8 mouse cellular contexts compared by ENCODE assay signal in genomic region chr10:63242798-63243435, GRCm38 (mm10). TPM values are rescaled to one million over a fixed set of nuclear protein-coding genes. Genes with fewer than 3 reads are reported as not detected.
DNase-seq lines count a peak whose midpoint lies in the region; ATAC-seq and TF ChIP-seq lines count a peak whose summit lies in the region.

No protein-coding gene starts in this region.

- peaks cover 11% of the 10 kb centered on the region for H3K36me3 ChIP-seq in heart, embryonic 12.5 days
- H3K36me3 ChIP-seq in ES-E14 (ENCODE audit: control insufficient read depth, insufficient read depth, low read length, poor library complexity, severe bottlenecking): peaks cover 3% of the 10 kb centered on the region
- 0 out of 2 replicates have a peak, but pooled peaks cover 4% of the 10 kb centered on the region for H3K36me3 ChIP-seq in limb, embryonic 13.5 days

- WGBS in heart, embryonic 12.5 days: 21% methylated on average over 12 of the region's 12 CpGs
- 27% methylated on average over 12 of the region's 12 CpGs for WGBS in limb, embryonic 13.5 days
- 14% methylated on average over 12 of the region's 12 CpGs for WGBS in olfactory bulb, adult 2 months

- TF ChIP-seq CTCF in olfactory bulb, adult 2 months (IDR thresholded peaks at IDR 0.05; ENCODE audit: insufficient read depth, low read depth, low read length): no peak

- no peak for DNase-seq in heart, postnatal 4 days
- DNase-seq in ES-E14 (ENCODE audit: low read depth, low spot score): no peak
- peak; percentile 46 for DNase-seq in fat pad, adult 2 months (ENCODE audit: extremely low read depth, low read depth, low spot score)
- DNase-seq in left cerebral cortex, adult 9 months (ENCODE audit: low spot score in 2 of 2): no peak
- DNase-seq in urinary bladder, adult 18-20 months (ENCODE audit: low spot score in 2 of 2): no peak

- H3K9me3 ChIP-seq in heart, embryonic 12.5 days (replicated peaks): no peaks in the 10 kb centered on the region
- H3K9me3 ChIP-seq in ES-E14 (ENCODE audit: control insufficient read depth, insufficient read depth, low read depth, low read length): no peaks in the 10 kb centered on the region
- no peaks in the 10 kb centered on the region for H3K9me3 ChIP-seq in limb, embryonic 13.5 days

- no peak overlapping the region for H3K27ac ChIP-seq in heart, embryonic 12.5 days (ENCODE audit: poor library complexity, severe bottlenecking)
- H3K27ac ChIP-seq in ES-E14 (ENCODE audit: insufficient read depth, low read depth, low read length, poor library complexity, severe bottlenecking): no peak overlapping the region
- H3K27ac ChIP-seq in limb, embryonic 13.5 days: no peak overlapping the region; the same call in 1 of the 2 replicates
- 0 out of 2 replicates have a peak overlapping the region, but pooled peaks have one; percentile 58 for H3K27ac ChIP-seq in olfactory bulb, adult 2 months (ENCODE audit: insufficient read depth, low read depth, low read length)

- in situ Hi-C loops in ES-E14 (cut with MboI; ENCODE audit: low sequenced_read_pairs in 2 of 2, unreplicated experiment in 2 of 2): no loop called here

- 0 out of 2 replicates have a peak, but pooled peaks cover 4% of the 10 kb centered on the region for H3K27me3 ChIP-seq in heart, embryonic 12.5 days (replicated peaks)
- H3K27me3 ChIP-seq in limb, embryonic 13.5 days: no peaks in the 10 kb centered on the region

- H3K4me3 ChIP-seq in heart, embryonic 12.5 days: peak overlapping the region; percentile 96
- peak overlapping the region; percentile 39 to 79 for H3K4me3 ChIP-seq in ES-E14 (ENCODE audit: insufficient read depth in 1 of 2, low read depth in 1 of 2, low read length in 2 of 2, poor library complexity in 1 of 2, severe bottlenecking in 1 of 2)
- H3K4me3 ChIP-seq in limb, embryonic 13.5 days: peak overlapping the region; percentile 99
- no peak overlapping the region for H3K4me3 ChIP-seq in olfactory bulb, adult 2 months (ENCODE audit: insufficient read depth, low read depth, low read length)

- H3K4me1 ChIP-seq in heart, embryonic 12.5 days (replicated peaks): peaks cover 12% of the 10 kb centered on the region
- peaks cover 2 to 6% of the 10 kb centered on the region in 2 experiments; a peak in 3 of 4 replicates for H3K4me1 ChIP-seq in ES-E14 (ENCODE audit: control insufficient read depth in 2 of 2, insufficient read depth in 2 of 2, low read length in 2 of 2, poor library complexity in 1 of 2)
- H3K4me1 ChIP-seq in limb, embryonic 13.5 days: peaks cover 17% of the 10 kb centered on the region
- no peaks in the 10 kb centered on the region for H3K4me1 ChIP-seq in olfactory bulb, adult 2 months (ENCODE audit: control insufficient read depth, insufficient read depth, low read length)

- H3K4me2 ChIP-seq in heart, embryonic 12.5 days: peak overlapping the region; percentile 65
- peak overlapping the region; percentile 71 for H3K4me2 ChIP-seq in limb, embryonic 13.5 days (replicated peaks)

- TF ChIP-seq POLR2A in olfactory bulb, adult 2 months (IDR thresholded peaks at IDR 0.05; ENCODE audit: insufficient read depth, low read depth, low read length): no peak

- no peak for ATAC-seq in heart, embryonic 12.5 days (ENCODE audit: insufficient number of reproducible peaks, low FRiP score)
- no peak for ATAC-seq in limb, embryonic 13.5 days (ENCODE audit: low FRiP score, low read depth)

- H3K9ac ChIP-seq in heart, embryonic 12.5 days: peak overlapping the region; percentile 47
- H3K9ac ChIP-seq in ES-E14 (ENCODE audit: insufficient read depth, low read depth, low read length, poor library complexity, severe bottlenecking): no peak overlapping the region; the same call in 1 of the 2 replicates
- H3K9ac ChIP-seq in limb, embryonic 13.5 days: peak overlapping the region; percentile 62

TF ChIP-seq in ES-E14, 5 proteins besides CTCF, POLR2A, EP300 and RAD21:
- TF ChIP-seq CHD2 (IDR thresholded peaks at IDR 0.05; ENCODE audit: low read depth, low read length) (no peak), HCFC1 (IDR thresholded peaks at IDR 0.05; ENCODE audit: borderline replicate concordance, insufficient read depth, low read length) (no peak), MAFK (IDR thresholded peaks at IDR 0.05; ENCODE audit: insufficient read depth, low read depth, low read length) (no peak), ZNF384 (IDR thresholded peaks at IDR 0.05; ENCODE audit: low read depth, low read length) (no peak), ZC3H11A (IDR thresholded peaks at IDR 0.05; ENCODE audit: borderline replicate concordance, low read depth, low read length) (no peak)
TF ChIP-seq in ES-E14: peak in this region for 0.

RNA-seq across cellular contexts. Expression of gene Herc4, which starts 0.7 kb away (rescaled TPM):
- 29.9 and 32.1 TPM in 2 replicates for polyA plus RNA-seq in heart, embryonic 12.5 days (2016; fragmentation: Nextera tagmentation; extraction: Ambion mirVana)
- total RNA-seq in heart, postnatal 4 days (2021): 10 to 100 TPM; 45.2 to 45.8 TPM
- 87.9 and 88.3 TPM in 2 replicates for total RNA-seq in ES-E14 (2012; rRNA removed)
- polyA plus RNA-seq in limb, embryonic 13.5 days (2015; fragmentation: Nextera tagmentation; extraction: Ambion mirVana): 37.8 and 38.7 TPM in 2 replicates
- not detected in 2 replicates for polyA plus RNA-seq in olfactory bulb, adult 2 months (2012; ENCODE audit: insufficient read depth, insufficient read length, low replicate concordance, missing spikeins)

RNA-seq across cellular contexts. Expression of gene Mypn, which starts 39.2 kb away (rescaled TPM):
- 6.3 and 7.2 TPM in 2 replicates for polyA plus RNA-seq in heart, embryonic 12.5 days (2016; fragmentation: Nextera tagmentation; extraction: Ambion mirVana)
- 10 to 100 TPM; 69.3 to 75.7 TPM for total RNA-seq in heart, postnatal 4 days (2021)
- total RNA-seq in ES-E14 (2012; rRNA removed): 1.0 and 1.1 TPM in 2 replicates
- polyA plus RNA-seq in limb, embryonic 13.5 days (2015; fragmentation: Nextera tagmentation; extraction: Ambion mirVana): 2.6 TPM in 2 replicates
- polyA plus RNA-seq in olfactory bulb, adult 2 months (2012; ENCODE audit: insufficient read depth, insufficient read length, low replicate concordance, missing spikeins): not detected in 2 replicates
